Mouse (Mus musculus): ENCODE results near the gene Dtx3l. TPM values are rescaled to one million over a fixed set of nuclear protein-coding genes. Genes with fewer than 3 reads are reported as not detected.
"Not testable (repeated sequence)": the region's sequence is repeated elsewhere in the genome, so short reads cannot be mapped to it uniquely, and the experiment has no call there.

Dtx3l gene
- total RNA-seq, 4 experiments from 2014 or later, result 4.5 to 7.6 (median 6.3) TPM

GRCm38 (mm10) chr16:35932179-35933055 is 6.5 kb downstream of the Dtx3l start:
- DNase-seq (ENCODE audit: low spot score in 2 of 2), result no peak

- DNase-seq (ENCODE audit: low spot score in 2 of 2), result no peak
These were observed 14.6 kb downstream of the Dtx3l start for GRCm38 (mm10) chr16:35924341-35924740.

GRCm38 (mm10) chr16:35923546-35924198 is 15.3 kb downstream of the Dtx3l start:
- DNase-seq (ENCODE audit: low spot score in 2 of 2), result no peak

- no peak for DNase-seq (ENCODE audit: low spot score in 2 of 2)
These were observed 16.6 kb downstream of the Dtx3l start for GRCm38 (mm10) chr16:35922301-35922895.

- DNase-seq (ENCODE audit: low spot score in 2 of 2), result no peak
These were observed 17.2 kb downstream of the Dtx3l start for GRCm38 (mm10) chr16:35921676-35922235.

GRCm38 (mm10) chr16:35918721-35919543 is 20.0 kb downstream of the Dtx3l start:
- DNase-seq (ENCODE audit: low spot score in 2 of 2), result no peak

GRCm38 (mm10) chr16:35914301-35914700 is 24.6 kb downstream of the Dtx3l start:
- no peak for DNase-seq (ENCODE audit: low spot score in 2 of 2)

GRCm38 (mm10) chr16:35913526-35913925 is 25.4 kb downstream of the Dtx3l start:
- no peak for DNase-seq (ENCODE audit: low spot score in 2 of 2)

GRCm38 (mm10) chr16:35911449-35911848 is 27.5 kb downstream of the Dtx3l start:
- DNase-seq (ENCODE audit: low spot score in 2 of 2), result no peak

GRCm38 (mm10) chr16:35907432-35908201 is 31.3 kb downstream of the Dtx3l start:
- DNase-seq (ENCODE audit: low spot score in 2 of 2), result no peak

GRCm38 (mm10) chr16:35906887-35907286 is 32.1 kb downstream of the Dtx3l start:
- DNase-seq (ENCODE audit: low spot score in 2 of 2), result no peak

GRCm38 (mm10) chr16:35905819-35906485 is 33.0 kb downstream of the Dtx3l start:
- no peak for DNase-seq (ENCODE audit: low spot score in 2 of 2)

GRCm38 (mm10) chr16:35905355-35905754 is 33.6 kb downstream of the Dtx3l start:
- DNase-seq (ENCODE audit: low spot score in 2 of 2), result no peak

GRCm38 (mm10) chr16:35904121-35904736 is 34.7 kb downstream of the Dtx3l start:
- no peak for DNase-seq (ENCODE audit: low spot score in 2 of 2)

- DNase-seq (ENCODE audit: low spot score in 2 of 2), result no peak
These were observed 35.8 kb downstream of the Dtx3l start for GRCm38 (mm10) chr16:35903014-35903640.

GRCm38 (mm10) chr16:35900541-35900940 is 38.4 kb downstream of the Dtx3l start:
- no peak for DNase-seq (ENCODE audit: low spot score in 2 of 2)

- DNase-seq (ENCODE audit: low spot score in 2 of 2), result no peak
These were observed 44.0 kb downstream of the Dtx3l start for GRCm38 (mm10) chr16:35894997-35895396.

- not testable (repeated sequence) for DNase-seq (ENCODE audit: low spot score in 2 of 2)
These were observed 47.3 kb downstream of the Dtx3l start for GRCm38 (mm10) chr16:35891603-35892002.

- DNase-seq (ENCODE audit: low spot score in 2 of 2), result no peak
These were observed 48.3 kb downstream of the Dtx3l start for GRCm38 (mm10) chr16:35890645-35891044.

Measured in layer of hippocampus, adult 8-10 months (tissue).